Mouse (Mus musculus) spleen, adult 12 weeks (tissue): ENCODE data around the gene Mrgpra9.
"Not testable (repeated sequence)": the region's sequence is repeated elsewhere in the genome, so short reads cannot be mapped to it uniquely, and the experiment has no call there.

Experiments
- DNase-seq: peaks from one replicate; pipeline ENCODE4 v3.0.0; 2022; ENCODE audit warnings: low spot score

Mrgpra9 gene

GRCm38 (mm10) chr7:47252770-47253169, at the start of gene Mrgpra9:
Mrgpra9 (minus strand) TSS chr7:47252848.
- DNase-seq, result no peak

GRCm38 (mm10) chr7:47299612-47300011, 47.0 kb upstream of the Mrgpra9 start:
- DNase-seq, result not testable (repeated sequence)

GRCm38 (mm10) chr7:47271547-47271946, 18.9 kb upstream of the Mrgpra9 start:
- not testable (repeated sequence) for DNase-seq

GRCm38 (mm10) chr7:47244658-47245057, 8.0 kb downstream of the Mrgpra9 start:
- DNase-seq, result no peak

GRCm38 (mm10) chr7:47204830-47205229, 47.8 kb downstream of the Mrgpra9 start, which contains the start of gene Mrgpra6:
Mrgpra6 (minus strand) TSS chr7:47204920.
- DNase-seq, result no peak

- DNase-seq, result no peak
Measured at GRCm38 (mm10) chr7:47195271-47195670, 57.4 kb downstream of the Mrgpra9 start.
